Mouse (Mus musculus): ENCODE measurements at regions not wholly inside any gene's neighbourhood (a gene's known extent, or its start where the extent isn't known, plus 50 kb on each side); places are given as distances from the start of the nearest gene placed in this dataset.

DNA sequence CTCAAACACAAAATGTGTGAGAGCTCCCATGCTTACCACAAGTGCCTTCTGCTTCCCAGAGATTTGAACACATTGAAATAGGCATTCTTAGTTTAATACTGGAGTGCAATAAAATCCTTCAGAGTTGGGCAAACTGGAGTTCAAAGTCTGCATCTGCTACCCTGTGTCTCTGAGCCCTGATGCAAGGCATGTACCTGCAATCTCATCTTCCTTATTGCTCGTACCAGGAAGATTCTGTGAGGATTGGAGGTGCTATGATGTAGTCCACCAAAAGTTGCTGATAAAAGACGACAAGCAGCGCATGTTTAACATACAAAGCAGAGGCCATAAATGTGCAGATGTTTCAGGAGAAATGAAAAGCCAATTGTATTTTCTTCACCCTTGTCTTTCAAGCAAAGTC lies 123.5 kb upstream of the Kitl start:
- Histone ChIP-seq H3K27ac (ENCODE audit: control insufficient read depth, insufficient read depth, low read depth, low read length, poor library complexity) (no peak overlapping the region), H3K4me1 (ENCODE audit: control insufficient read depth, insufficient read depth, low read length) (no peaks in the 10 kb centered on the region), H3K4me3 (replicated peaks; ENCODE audit: control insufficient read depth, low read depth, low read length) (no peak overlapping the region)
- TF ChIP-seq CTCF (IDR thresholded peaks at IDR 0.05; ENCODE audit: control insufficient read depth, insufficient read depth, low read length), result no peak
- no peak for TF ChIP-seq POLR2A (IDR thresholded peaks at IDR 0.05; ENCODE audit: borderline replicate concordance, control insufficient read depth, low read depth, low read length)
- 76% methylated on average over 3 of the region's 3 CpGs for WGBS

DNA sequence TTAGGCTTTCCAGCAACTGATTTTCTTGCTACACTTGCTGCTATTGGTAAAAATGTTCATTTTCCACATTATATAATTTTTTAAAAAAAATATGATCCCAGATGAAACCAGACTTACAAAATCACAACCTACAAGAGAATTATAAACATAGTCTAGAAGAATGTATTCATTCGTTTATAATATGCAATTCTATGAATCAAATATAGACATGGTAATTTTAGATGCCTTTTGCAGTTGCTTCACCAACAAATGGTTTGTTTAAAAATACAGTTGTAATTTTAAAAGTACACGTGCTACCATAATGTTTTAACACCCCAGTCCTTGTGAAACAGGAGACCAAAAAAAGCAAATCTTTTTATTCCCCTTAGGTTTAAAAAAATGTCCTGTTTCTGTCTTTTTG lies 122.4 kb upstream of the Csl start:
- no peak overlapping the region for H3K27ac ChIP-seq (ENCODE audit: control insufficient read depth, insufficient read depth, low read depth, low read length, poor library complexity)
- TF ChIP-seq CTCF (IDR thresholded peaks at IDR 0.05; ENCODE audit: control insufficient read depth, insufficient read depth, low read length) (no peak), POLR2A (IDR thresholded peaks at IDR 0.05; ENCODE audit: borderline replicate concordance, control insufficient read depth, low read depth, low read length) (no peak)
- H3K4me1 ChIP-seq (ENCODE audit: control insufficient read depth, insufficient read depth, low read length), result no peaks in the 10 kb centered on the region
- no peak overlapping the region for H3K4me3 ChIP-seq (replicated peaks; ENCODE audit: control insufficient read depth, low read depth, low read length)
- WGBS, result 69% methylated on average over 2 of the region's 2 CpGs

DNA sequence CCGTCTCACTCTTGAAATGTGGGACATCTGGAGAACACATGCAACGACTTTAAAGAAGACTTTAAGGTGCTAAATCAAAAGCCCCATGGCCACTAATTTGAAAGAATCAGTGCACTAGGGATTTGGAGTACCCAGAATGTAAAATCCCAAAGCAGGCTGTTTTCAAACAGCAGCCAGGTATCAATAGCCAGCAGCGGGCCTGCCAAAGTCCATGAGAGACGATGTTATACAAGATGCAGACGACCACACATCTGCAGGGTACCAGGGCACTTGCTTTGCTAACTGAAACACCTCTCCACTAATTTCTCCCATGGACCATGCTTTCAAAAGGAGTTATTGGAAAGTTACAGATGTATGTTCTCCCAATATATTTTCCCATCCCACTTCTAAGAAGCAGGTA lies 119.9 kb upstream of the Csl start:
- H3K4me3 ChIP-seq (replicated peaks; ENCODE audit: control insufficient read depth, low read depth, low read length), result no peak overlapping the region
- no peak overlapping the region for H3K27ac ChIP-seq (ENCODE audit: control insufficient read depth, insufficient read depth, low read depth, low read length, poor library complexity)
- no peaks in the 10 kb centered on the region for H3K4me1 ChIP-seq (ENCODE audit: control insufficient read depth, insufficient read depth, low read length)
- TF ChIP-seq CTCF (IDR thresholded peaks at IDR 0.05; ENCODE audit: control insufficient read depth, insufficient read depth, low read length), result no peak
- TF ChIP-seq POLR2A (IDR thresholded peaks at IDR 0.05; ENCODE audit: borderline replicate concordance, control insufficient read depth, low read depth, low read length), result no peak
- WGBS, result 83% methylated on average over 5 of the region's 5 CpGs

DNA sequence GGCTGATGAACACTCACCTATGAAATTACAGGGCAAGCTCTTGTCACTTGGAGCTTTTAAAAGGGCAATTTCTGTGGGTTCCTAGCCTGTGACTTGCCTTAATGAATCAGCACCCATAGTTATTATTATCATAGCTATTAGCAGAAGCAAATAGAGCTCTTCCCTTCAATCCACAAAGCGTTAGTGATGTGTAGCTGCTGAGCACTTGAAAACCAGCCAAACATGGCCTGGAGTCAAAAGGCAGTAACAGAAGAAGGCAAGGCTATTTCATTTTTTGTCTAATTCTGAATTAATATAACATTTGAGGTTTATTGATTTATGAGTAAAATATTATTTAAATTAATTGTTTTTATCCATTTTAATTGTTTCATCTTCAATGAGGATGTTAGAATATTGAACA lies 105.3 kb upstream of the Csl start:
- TF ChIP-seq CTCF (IDR thresholded peaks at IDR 0.05; ENCODE audit: control insufficient read depth, insufficient read depth, low read length) (no peak), POLR2A (IDR thresholded peaks at IDR 0.05; ENCODE audit: borderline replicate concordance, control insufficient read depth, low read depth, low read length) (no peak)
- 77% methylated on average over 1 of the region's 1 CpGs for WGBS
- Histone ChIP-seq H3K27ac (ENCODE audit: control insufficient read depth, insufficient read depth, low read depth, low read length, poor library complexity) (no peak overlapping the region), H3K4me3 (replicated peaks; ENCODE audit: control insufficient read depth, low read depth, low read length) (no peak overlapping the region), H3K4me1 (ENCODE audit: control insufficient read depth, insufficient read depth, low read length) (no peaks in the 10 kb centered on the region)

DNA sequence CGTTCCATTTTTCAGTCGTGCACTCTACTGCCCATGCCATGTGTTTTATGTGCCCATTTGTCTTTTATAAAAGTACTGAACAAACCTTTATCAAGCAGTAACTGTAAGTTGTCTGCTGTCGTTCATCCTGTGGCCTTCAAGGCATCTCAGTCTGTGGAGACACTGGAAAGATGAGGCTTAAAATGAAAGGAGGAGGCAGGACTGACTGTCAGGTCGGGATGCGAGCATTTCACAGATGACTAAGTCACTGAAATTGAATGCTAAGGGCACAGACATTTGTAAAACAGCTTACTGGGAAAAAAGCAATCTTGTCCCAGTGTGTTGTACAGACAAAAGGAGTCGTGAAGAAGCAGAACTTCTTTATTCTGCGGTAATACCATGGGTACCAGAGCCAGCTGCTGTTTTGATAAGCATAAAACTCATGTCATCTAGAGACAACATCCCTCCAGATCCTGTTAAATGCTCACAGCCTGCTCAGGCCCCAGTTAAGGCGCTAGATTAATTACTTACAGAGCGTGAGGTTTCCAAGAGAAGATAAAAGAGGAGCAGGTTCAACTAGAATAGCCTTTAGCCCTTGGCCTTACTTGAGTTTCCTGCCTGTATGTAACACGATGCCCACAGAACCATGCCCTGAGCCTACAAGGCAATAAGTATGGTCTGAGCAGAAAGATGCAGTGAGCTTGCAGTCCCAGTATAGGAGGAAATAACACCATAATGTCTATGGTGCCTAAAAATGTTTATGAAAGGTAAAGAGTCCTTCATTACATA lies 101.0 kb upstream of the Csl start:
- no peaks in the 10 kb centered on the region for H3K4me1 ChIP-seq (ENCODE audit: control insufficient read depth, insufficient read depth, low read length)
- 73% methylated on average over 10 of the region's 10 CpGs for WGBS
- TF ChIP-seq POLR2A (IDR thresholded peaks at IDR 0.05; ENCODE audit: borderline replicate concordance, control insufficient read depth, low read depth, low read length) (no peak), CTCF (IDR thresholded peaks at IDR 0.05; ENCODE audit: control insufficient read depth, insufficient read depth, low read length) (no peak)

DNA sequence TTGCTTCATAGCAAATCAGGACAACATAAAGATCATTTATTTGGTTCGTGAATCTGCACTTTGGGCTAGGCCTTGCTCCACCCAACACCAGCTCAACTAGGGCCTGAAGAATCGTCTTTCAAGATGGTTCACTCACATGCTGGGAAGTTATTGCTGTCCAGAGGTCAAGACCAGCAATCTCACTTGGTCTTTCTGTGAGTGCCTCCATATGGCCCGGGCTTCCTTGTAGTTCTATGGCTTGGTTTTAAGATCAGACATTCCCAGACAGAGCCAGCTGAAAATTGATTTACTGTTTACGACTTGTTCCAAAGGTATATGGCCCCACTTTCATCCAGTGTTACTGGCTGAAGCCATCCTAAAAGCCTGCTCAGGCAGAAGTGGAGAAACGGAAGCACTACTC lies 84.7 kb upstream of the Csl start:
- 68% methylated on average over 5 of the region's 5 CpGs for WGBS
- H3K4me1 ChIP-seq (ENCODE audit: control insufficient read depth, insufficient read depth, low read length), result no peaks in the 10 kb centered on the region
- no peak overlapping the region for H3K27ac ChIP-seq (ENCODE audit: control insufficient read depth, insufficient read depth, low read depth, low read length, poor library complexity)
- TF ChIP-seq CTCF (IDR thresholded peaks at IDR 0.05; ENCODE audit: control insufficient read depth, insufficient read depth, low read length) (no peak), POLR2A (IDR thresholded peaks at IDR 0.05; ENCODE audit: borderline replicate concordance, control insufficient read depth, low read depth, low read length) (no peak)
- H3K4me3 ChIP-seq (replicated peaks; ENCODE audit: control insufficient read depth, low read depth, low read length), result no peak overlapping the region

More for the DNA sequence above, 101.0 kb upstream of the Csl start:
- Histone ChIP-seq H3K27ac (ENCODE audit: control insufficient read depth, insufficient read depth, low read depth, low read length, poor library complexity) (no peak overlapping the region), H3K4me3 (replicated peaks; ENCODE audit: control insufficient read depth, low read depth, low read length) (no peak overlapping the region)

DNA sequence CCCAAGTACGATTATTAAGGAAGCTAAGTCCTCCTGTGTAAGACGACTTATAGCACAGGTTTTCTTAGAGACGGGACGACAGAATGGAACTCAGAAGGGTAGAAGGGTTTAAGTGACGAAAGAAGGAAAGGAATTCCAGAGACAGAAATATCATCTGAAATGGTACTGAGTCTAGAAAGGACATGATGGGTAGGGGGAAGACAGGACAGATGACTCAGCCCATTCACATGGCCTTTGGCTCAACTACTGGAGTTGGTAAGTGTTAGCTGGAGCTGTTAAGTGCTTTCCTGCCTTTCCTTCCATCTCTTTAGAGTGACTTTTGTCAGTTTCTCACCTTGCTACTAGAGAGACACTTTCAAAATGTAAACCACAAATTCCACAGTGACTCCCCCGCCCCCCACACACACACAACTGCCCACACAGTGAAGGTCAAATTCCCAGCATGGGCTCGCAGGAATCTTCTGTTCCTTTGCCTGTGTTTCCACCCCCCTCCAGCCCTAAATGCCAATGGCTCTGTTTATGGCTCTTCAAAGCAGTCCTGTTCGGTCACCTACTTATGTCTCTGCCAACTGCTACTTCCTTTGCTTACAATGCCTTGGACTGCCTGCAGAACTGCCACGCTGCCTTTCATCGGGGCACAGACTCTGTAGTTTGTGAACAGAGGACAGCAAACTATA lies 81.8 kb upstream of the Csl start:
- Histone ChIP-seq H3K4me1 (ENCODE audit: control insufficient read depth, insufficient read depth, low read length) (no peaks in the 10 kb centered on the region), H3K27ac (ENCODE audit: control insufficient read depth, insufficient read depth, low read depth, low read length, poor library complexity) (no peak overlapping the region), H3K4me3 (replicated peaks; ENCODE audit: control insufficient read depth, low read depth, low read length) (no peak overlapping the region)
- WGBS, result 67% methylated on average over 10 of the region's 10 CpGs
- TF ChIP-seq CTCF (IDR thresholded peaks at IDR 0.05; ENCODE audit: control insufficient read depth, insufficient read depth, low read length), result no peak
- no peak for TF ChIP-seq POLR2A (IDR thresholded peaks at IDR 0.05; ENCODE audit: borderline replicate concordance, control insufficient read depth, low read depth, low read length)

DNA sequence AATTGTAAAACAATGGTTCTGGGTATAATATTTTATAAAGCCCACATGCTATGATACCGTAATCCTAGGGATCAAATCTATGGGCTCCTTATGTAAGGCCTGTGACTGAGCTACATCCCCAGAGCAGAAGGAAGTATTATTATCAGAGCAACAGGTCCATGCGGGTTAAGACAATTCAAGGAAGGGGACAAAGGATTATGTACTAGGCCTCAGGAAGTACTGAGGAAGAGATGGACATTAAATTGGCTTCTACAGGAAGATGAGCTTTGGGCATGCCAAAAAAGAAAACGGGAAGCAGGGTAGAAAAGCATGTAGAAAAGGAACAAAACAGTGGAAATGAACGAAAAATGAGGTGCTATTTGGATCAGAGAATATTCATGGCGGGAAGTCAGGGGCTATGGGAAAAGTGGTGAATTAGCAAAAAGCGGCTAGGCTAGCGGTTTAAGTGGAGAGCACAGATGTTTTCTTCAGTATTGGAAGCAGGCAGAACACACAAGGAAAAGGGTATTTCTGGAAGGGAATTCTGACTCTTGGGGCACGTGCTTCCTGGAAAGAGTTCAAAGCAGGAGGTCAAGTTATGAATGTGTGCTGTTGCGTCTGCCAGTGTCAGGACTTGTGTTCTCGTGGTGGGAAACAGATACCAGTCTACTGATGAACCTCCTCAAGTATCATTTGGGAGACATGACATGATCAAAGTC lies 80.9 kb upstream of the Csl start:
- Histone ChIP-seq H3K27ac (ENCODE audit: control insufficient read depth, insufficient read depth, low read depth, low read length, poor library complexity) (no peak overlapping the region), H3K4me3 (replicated peaks; ENCODE audit: control insufficient read depth, low read depth, low read length) (no peak overlapping the region), H3K4me1 (ENCODE audit: control insufficient read depth, insufficient read depth, low read length) (no peaks in the 10 kb centered on the region)
- TF ChIP-seq CTCF (IDR thresholded peaks at IDR 0.05; ENCODE audit: control insufficient read depth, insufficient read depth, low read length), result no peak
- no peak for TF ChIP-seq POLR2A (IDR thresholded peaks at IDR 0.05; ENCODE audit: borderline replicate concordance, control insufficient read depth, low read depth, low read length)
- 57% methylated on average over 10 of the region's 10 CpGs for WGBS
